Mouse (Mus musculus) cerebellum, postnatal 4 days (tissue): ENCODE measurements around the gene Myo10.

Source experiments
- DNase-seq, 2 experiments: peaks; one replicate each; pipeline ENCODE4 v3.0.0; 2022; ENCODE audit warnings: low spot score in 2 of 2, mixed read lengths in 1 of 2

The Myo10 gene

DNA sequence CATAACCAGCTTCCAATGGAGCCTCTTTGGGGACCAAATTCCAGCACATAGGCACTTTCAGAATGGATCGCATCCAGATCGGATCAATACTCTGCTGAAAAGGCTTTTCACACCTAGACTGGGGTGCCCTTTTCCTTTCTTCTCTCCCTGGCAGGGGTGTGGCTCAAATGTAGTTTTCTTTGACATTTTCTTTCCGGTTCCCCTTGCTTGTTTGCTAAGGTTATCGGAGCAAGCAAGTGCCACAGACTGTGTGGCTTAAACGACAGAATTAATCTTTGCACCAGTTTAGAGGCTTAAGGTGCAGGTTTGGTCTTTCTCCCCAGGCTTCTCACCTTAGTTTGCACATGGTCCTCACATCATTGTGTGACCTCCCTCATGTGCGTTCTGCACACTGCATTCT lies 11.1 kb upstream of the Myo10 start:
- DNase-seq: no peak

DNA sequence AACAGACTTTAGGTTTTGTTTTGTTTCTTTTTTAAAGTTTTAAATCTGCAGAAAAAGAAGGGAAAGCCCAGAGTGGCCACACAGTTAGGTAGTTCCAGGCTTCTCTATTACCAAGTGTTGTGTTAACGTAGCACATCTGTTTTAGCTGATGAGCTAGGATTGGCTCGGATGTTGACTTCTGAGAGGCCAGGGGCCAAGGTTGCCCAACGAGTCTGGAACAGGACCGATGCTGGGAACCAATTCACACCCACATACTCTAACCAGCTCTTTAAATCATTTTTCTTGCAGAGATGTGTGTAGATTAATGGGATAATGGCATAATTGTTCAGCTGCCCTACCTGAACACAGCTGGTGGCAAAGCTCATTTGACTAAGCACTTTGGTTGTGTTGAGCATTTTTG lies 1.8 kb upstream of the Myo10 start:
- no peak for DNase-seq

DNA sequence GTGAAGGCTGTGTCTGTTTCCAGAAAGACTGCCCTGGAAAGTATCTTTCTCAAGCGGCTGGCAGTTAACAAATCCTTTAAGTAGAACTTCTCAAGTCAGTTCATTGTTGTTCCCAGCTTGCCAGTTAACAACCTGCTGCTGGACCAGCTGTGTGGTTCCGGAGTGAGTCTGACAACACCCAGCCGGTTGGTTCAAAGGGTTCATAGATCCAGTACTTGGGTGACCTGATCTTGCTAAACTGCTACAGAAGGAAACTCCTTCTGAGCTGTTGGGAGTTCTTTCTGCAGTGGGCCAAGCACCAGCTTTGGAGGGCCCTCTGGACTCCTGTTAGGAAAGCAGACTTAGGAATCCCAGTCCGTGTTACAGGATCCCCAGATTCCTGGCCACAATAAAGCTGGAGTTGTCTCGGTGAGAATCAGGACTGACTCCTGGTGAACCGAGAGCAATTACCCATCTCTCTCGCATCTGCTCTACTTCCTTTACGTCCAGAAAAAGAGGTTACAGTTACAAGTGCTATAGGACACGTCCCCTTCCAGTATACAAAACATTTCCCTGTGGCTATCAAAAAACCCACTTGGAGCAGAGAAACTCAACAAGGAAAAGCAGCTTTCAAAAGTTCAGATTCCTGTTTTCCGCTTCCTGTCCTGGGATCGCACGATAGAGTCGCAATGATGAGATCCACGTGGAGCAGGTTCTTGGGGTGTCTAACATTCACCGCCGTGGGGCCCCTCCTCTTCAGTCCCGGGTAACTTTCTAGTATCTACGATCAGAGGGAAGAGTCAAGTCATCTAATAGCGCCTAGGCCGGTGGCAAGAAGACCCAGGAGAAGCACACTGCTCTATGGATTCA lies 750 bp upstream of the Myo10 start:
- DNase-seq: no peak

DNA sequence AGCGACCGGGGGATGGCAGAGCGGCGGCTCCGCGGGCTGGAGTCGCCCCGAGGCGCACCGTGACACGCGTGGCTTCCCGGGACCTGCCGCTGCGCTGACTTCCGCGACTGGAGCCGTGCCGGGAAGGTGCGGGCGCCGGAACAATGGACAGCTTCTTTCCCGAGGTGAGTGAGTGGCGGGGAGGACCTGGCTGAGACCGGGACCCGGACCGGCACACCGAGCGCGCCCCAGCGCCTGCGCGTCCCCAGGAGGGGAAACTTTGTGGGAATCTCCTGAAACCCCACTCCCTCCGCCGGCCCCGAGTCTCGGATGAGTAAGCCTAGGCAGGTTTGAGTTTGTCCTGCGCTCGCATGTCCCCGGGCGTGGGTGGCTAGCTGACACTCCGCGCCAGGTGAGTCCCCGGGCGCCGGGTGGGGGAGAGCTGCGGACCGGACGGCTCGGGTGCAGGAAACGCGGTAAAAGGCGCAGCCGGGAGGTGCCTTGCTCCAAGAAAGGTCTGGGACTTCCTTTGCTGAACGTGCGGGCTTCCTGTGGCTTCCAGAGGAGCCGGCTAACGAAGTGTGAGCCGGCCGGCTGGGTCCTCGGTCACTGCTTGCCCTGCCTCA lies 644 bp downstream of the Myo10 start:
- DNase-seq: peak in 1 of 2 experiments; percentile 37

DNA sequence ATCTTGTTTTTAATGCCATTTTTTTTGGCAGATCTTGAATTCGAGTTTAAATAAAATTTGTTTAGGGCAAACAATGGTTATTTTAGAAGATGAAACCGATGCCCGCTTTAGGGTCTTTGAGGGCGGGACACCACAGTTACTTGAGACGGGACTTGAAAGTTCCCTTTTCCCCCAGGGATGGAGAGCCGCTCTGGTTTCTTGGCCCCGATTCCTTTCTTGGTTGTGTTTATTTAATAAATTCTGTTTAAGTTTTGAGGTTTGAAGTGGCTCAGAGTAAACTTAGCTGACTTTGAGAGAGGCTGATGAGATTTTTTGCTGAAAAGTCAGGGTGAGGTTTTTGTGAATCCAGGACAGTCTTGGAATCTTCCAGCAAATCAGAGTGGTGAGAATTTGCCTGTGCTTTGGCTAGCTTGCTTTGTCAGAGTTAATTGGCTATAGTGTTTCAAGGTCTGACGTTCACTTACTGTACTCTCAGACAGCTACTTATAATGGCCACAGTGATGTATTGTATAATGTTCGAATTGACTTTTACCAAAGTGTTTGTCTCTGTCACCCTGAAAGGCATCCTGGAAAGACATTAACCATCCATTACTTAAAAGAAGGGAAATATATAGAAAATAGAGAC lies 1.3 kb downstream of the Myo10 start:
- no peak for DNase-seq

DNA sequence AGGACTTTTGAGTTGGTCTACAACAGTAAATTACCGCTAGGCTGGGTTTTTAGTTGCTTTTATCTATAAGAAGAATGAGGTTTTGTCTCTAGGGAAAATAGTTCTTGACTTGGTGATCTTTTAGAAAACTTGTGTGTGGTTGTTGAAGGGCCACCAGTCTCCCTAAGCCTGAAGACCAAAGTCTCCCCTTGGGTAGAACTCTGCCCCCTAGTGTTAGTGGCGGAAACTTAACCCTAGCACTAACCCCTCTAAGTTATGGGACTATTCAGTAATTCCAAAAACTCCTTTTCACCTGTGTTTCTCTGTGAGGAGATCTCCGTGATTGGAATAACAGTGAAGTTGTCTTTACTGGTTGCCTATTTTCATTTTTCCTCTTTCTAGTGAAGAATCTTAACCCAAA lies 1.9 kb downstream of the Myo10 start:
- DNase-seq: no peak

DNA sequence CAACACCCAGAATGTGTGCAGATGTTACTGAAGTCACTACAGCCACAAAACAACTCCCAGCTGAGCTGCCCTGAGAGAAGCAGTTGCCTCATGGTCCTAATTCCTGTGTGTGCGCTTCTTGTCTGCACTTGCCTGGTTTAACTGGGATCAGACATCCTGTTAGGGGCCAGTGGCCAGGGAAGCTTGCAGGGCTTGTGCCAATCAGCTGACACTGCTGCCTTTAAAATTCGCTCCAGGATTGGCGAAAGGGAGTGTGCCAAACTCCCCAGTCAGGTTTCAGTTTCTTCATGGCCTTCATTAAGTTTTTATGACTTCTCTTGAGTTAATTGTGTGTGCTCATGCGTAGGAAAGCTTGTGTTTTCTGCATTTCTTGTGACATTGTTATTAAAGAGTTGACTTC lies 3.1 kb downstream of the Myo10 start:
- DNase-seq: no peak

DNA sequence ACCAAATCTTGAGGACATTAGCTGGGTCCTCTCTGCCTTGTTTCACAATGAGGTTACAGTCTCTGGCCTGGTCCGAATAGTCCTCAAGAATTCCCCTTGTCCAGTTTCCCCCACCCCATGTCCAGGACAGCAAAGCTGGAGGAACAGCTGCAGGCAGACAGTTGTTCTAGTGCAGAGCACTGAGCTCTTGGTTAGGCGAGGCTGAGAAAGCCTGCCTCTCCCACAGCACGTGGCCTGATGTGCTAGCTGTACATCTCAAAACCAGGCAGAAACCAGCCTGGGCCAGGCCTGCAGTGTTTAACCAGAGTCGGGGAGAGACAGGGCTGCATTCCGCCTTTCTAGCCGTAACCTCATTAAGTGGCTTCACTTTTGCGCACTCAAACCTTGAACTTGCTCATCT lies 4.7 kb downstream of the Myo10 start:
- no peak for DNase-seq

DNA sequence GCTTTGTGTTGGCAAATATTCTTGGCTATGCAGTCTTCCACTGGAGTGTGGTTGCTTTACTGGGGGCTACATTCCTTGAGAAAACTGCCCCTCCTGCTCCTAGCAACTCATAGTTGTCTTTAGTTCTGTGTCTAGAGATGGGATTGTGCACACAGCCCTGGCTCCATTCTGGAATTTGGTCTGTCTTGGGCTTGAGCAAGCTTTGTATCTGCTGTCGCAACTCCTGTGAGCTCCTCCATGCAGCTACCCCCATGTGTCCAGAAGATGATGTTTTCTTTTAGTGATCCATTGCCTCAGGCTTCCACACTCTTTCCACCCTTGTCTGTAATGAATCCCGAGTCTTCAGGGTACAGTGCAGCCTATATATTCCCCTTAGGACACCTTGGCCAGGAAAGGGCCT lies 5.9 kb downstream of the Myo10 start:
- no peak for DNase-seq

DNA sequence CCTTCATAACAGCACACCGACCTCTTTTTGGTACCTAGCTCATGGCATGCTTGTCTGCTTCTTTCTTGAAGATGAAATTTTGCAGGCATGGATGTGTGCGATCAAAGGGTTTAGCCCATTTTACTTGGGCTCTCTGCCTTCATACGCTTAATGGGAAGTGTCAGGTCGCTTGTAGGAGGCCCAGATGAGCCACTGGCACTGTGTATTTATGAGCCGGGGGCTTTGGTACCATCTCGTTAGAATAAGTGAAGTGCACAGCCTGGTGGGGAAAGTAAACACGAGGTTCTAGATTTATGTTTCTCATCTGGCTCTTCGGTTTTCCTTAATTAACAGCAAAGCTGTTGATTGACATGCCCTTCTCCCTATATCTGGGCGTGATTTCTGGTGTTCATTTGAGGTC lies 8.4 kb downstream of the Myo10 start:
- DNase-seq: no peak

DNA sequence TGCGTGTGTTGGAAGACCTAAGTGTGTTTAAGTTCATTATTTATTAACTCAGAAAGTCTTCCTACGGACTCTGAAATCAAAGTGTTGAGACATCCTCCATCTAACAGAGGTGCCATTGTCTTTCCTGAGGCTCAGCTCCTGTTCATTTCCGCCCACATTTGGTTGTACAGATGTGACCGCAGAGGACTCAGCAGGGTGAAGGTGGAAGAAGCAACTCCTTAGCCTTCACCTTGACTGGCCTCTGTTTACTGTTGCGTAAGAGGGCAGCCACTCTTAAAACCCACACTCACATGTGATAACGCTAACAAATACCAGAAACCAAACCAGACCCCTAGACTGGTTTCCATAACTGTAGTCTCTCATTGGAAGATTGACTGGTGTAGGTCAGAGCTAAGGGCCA lies 9.0 kb downstream of the Myo10 start:
- DNase-seq: no peak

DNA sequence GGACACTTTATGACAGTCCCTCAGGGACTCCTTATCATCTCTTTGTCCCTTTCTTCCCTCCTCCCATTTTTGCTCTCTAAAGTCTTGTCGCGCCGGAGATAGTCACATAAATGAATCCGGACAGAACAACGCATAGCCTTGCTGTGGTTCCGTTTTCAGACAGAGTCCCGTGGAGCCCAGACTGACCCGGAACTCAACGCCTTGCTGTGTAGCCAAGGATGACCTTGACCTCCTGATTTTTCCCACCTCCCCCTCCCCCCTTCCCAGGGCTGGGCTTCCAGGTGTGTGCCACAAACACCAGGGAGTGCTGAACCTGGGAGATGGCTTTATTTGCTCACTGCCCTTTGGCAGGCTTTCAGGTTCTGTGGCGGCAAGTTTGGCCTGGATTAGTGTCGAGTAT lies 10.6 kb downstream of the Myo10 start:
- DNase-seq: no peak

DNA sequence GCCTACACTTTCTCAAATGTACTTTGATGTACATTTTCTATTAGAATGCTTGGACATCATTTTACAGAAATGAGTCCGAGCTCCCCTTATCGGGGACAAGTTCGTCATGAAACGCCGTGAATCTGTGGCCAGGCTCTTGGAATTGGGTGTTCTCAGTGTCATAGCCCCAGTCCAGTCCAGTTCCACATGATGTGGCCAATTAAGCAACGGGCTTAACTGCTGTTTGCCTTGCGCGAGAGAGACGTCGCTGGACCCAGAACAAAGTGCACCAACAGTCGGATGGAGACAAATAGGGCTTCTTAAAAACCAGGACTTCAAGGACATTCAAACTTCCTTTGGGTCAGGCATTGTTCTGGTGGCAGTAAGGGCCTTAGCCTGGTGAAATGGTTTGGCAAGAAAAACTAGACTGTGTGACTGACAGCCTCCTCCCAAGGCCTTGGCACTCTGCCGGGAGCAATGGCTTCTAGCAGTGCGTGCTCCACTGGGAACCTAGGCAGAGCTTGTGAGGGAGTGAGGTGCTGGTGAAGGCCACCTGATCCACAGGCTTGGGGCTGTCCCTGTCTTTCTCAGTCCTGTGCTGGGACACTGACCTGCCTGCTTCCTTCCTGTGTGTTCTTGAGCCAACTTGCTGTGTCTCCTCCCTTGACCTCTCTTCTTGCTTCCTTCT lies 11.5 kb downstream of the Myo10 start:
- peak in 1 of 2 experiments; percentile 48 for DNase-seq

DNA sequence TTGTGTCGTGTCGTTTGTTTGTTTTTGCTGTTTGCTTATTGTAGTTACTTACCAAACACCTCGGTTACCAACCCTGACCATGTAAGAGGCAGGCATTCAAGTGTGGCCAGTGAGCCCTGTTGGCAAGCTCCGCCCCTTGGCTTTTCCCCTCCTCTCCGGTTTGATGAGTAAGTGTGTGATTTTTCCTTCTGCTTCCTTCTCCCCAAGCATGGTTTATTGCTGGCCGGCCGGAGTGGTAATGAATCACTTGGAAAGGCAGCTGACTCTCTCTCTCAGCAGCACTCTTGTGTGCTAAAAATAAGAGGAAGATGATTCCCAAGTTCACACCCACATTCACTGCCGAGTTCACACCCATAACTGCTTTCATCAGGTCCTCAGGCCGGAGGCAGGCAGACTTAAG lies 15.4 kb downstream of the Myo10 start:
- no peak for DNase-seq

DNA sequence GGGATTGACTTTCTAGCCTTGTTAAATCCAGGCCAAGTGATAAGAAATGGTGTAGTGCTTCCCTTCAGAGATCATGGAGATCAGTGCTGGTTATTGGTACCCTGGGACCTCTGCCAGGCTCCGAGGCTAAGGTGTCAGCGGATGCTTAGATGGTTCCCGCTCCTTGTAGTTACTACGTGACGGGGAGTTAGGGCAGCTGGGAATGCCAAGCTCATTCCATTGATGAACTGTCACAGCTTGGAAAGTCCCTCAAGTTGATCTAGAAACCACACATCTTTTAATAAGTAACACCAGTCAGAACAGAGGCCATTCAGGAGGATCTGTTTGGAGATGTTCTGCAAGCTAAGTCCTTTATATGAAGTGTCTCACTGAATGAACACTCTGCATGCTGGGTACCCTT lies 16.9 kb downstream of the Myo10 start:
- DNase-seq: no peak

DNA sequence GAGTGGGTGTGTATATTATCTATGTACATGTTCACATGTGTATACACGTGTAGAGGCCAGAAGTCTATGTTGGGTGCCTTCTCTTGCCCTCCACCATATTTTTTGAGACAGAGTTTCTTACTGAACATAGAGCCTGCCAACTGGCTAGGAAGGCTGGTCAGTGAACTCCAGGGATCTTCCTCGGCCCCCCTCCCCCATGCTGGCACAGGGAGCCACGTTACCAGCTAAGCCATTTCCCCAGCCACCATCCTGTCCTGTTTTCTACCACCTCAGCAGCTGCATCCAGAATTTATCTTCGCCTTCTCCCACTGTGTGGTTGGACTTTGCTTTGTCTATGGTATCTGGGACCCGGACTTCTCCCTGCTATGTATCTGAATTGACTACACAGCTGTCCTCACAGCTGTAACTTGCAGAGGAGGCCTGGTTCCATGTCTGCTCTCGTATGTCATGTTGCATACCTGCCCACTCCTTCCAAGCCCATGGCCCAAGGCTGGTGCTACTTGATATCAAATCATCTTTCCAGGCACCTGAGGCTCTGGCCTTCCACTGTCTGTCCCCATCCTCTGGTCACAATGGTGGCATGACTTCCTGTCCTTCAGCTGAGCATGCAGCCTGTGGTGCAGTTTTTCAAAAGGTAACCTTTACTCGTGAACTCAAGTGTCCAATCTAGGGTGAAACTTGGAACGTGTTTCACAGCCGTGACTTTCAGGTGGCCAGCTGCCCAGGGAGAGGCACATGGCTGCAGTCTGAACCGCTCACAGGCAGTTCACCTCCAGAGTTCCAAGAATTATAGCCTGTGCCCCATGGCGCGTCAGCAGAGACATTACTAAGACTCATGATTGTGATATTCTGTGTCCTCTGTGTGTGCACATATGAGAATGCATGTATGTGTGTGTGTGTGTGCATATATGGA lies 18.8 kb downstream of the Myo10 start:
- DNase-seq: no peak

DNA sequence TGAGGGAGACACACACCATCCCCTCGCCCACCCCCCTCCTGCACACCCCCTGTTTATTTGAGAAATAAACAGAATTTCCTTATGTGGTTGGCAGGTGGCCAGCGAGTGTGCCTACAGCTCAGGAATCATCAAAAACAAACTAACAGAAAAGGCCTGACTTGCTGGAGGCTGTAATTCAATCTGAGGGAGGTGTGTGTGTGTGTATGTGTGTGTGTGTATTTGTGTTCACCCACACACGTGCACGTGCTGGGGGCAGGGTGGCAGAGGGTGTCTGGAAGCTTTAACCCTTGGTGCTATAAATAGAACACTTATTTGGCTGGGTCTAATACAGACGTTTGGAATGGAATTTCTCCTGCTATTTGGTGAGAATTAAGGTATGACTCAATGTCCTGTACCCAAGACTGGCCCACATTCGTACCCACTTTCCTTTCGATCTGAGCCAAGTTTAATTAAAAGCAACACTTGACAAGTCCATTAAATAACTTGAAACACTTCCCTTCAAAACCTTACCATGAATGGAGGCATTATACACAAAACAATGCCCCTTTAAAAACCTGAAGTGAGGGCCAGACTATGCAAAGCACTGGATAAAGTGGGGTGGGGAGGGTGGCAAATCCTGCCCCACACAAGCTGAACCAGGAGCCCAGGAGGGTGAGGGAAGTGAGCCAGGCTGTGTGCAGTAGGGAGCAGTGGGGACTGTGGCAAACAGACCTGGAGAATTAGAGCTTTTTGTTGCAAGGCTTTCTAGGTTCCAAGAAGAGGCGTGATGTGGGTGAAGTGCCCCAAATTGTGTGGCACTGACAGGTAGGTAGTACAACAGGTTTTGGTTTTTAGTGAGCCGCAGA lies 20.1 kb downstream of the Myo10 start:
- DNase-seq: no peak

DNA sequence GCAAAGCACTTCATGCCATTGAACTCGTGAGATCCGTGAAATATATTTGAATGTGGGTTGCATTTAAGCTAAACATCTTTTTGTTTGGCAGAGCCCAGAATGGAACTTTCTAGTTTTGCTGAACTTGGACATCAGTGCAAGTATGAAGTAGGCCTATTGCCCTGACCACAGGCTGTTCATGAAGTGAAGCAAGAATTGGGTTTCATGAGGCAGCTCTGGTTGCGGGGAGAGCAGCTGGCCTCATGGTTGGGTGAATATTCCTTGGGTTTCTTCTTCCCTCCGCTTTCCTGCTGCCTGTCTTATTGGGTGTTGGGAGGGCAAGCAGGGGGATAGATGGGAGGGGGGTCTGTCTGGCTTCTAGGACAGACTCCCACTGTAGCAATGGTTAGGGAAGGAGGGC lies 23.5 kb downstream of the Myo10 start:
- DNase-seq: no peak

DNA sequence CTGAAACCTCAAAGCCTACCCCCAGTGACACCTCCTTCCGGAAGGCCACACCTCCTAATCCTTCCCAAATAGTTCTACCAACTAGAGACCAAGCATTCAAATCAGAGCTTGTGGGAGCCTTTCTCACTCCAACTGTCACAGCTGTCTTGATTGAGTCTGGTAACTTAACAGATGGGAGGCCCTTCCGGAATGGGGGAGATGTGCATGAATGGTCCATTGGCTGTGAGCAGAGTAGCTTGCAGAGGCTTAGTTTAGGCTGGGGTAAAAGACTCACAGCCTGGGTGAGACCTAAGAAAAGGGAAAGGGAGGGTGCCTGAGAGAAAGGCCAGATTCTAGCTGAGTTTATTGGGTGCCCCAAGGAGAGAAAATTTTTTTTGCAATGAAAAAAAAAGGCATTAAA lies 26.0 kb downstream of the Myo10 start:
- no peak for DNase-seq

DNA sequence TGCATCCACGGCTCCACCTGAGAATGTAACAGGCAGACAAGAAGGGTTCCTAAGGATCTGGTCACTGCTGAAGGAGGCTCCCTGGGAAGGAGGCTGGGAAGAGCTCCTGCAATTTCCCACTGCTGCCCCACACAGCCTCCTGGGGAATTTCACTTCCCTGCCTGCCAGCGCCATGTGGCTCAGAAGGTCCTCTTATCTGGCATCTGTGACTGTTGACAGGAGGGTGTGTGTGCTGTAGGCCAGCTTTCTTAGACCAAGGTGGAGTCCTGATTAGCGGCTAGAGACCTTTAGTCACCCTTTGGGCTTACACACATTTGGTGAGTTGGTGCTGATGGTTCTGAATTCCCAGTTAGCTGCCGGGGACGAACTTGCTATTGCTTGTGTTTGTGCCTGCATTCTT lies 28.0 kb downstream of the Myo10 start:
- DNase-seq: no peak

DNA sequence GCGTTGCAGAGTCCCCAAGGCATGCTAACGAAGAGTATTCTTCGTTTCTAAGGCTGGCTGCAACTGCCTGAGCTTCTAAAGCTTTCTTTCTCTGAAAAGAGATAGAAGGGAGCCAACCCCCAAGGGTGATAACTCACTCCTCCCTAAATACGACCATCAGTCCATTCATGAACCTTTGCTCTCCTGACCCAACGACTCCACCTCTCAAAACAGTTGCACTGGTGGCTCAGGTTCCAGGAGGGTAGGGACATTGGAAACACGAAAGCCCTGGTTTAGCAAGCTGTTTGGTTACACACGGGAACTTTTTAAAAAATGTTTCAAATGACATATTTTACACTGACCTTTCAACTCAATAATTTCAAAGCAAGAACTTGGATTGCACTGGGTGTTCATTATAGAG lies 29.5 kb downstream of the Myo10 start:
- no peak for DNase-seq
